Mouse (Mus musculus): ENCODE results near the gene Olfr127. TPM values are rescaled to one million over a fixed set of nuclear protein-coding genes. Genes with fewer than 3 reads are reported as not detected.

Olfr127 gene
- polyA plus RNA-seq (2012; rRNA removed): not detected in 2 replicates

GRCm38 (mm10) chr17:37900137-37900536 lies at the start of gene Olfr127:
Gene Olfr127, plus strand, starts transcription at chr17:37900437.

GRCm38 (mm10) chr17:37920248-37920647 lies 20.0 kb downstream of the Olfr127 start, which contains the start of gene Olfr128:
Gene Olfr128, plus strand, starts transcription at chr17:37920548.

GRCm38 (mm10) chr17:37952979-37953378 lies 52.7 kb downstream of the Olfr127 start, which contains the start of gene Olfr761:
Gene Olfr761, minus strand, starts transcription at chr17:37953079.

Other genes starting within 250 kb of the Olfr127 start
- not detected in 2 replicates for gene Olfr117, start 236.7 kb upstream of the Olfr127 start, polyA plus RNA-seq (2012; rRNA removed)
- gene Olfr118, start 233.4 kb upstream of the Olfr127 start, polyA plus RNA-seq (2012; rRNA removed): not detected in 2 replicates
- gene Olfr119, start 203.9 kb upstream of the Olfr127 start, polyA plus RNA-seq (2012; rRNA removed): not detected in 2 replicates
- not detected in 2 replicates for gene Olfr120, start 178.6 kb upstream of the Olfr127 start, polyA plus RNA-seq (2012; rRNA removed)
- gene Olfr121, start 151.6 kb upstream of the Olfr127 start, polyA plus RNA-seq (2012; rRNA removed): not detected in 2 replicates
- gene Olfr122, start 131.8 kb upstream of the Olfr127 start, polyA plus RNA-seq (2012; rRNA removed): not detected in 2 replicates
- not detected in 2 replicates for gene Olfr123, start 106.9 kb upstream of the Olfr127 start, polyA plus RNA-seq (2012; rRNA removed)
- not detected in 2 replicates for gene Olfr124, start 100.5 kb upstream of the Olfr127 start, polyA plus RNA-seq (2012; rRNA removed)
- gene Olfr125, start 67.5 kb upstream of the Olfr127 start, polyA plus RNA-seq (2012; rRNA removed): not detected in 2 replicates
- not detected in 2 replicates for gene Olfr126, start 53.0 kb upstream of the Olfr127 start, polyA plus RNA-seq (2012; rRNA removed)
- gene Olfr128, start 20.1 kb downstream of the Olfr127 start, polyA plus RNA-seq (2012; rRNA removed): not detected in 2 replicates
- not detected in 2 replicates for gene Olfr761, start 52.6 kb downstream of the Olfr127 start, polyA plus RNA-seq (2012; rRNA removed)
- not detected in 2 replicates for gene Olfr129, start 159.6 kb downstream of the Olfr127 start, polyA plus RNA-seq (2012; rRNA removed)
- not detected in 2 replicates for gene Olfr130, start 163.5 kb downstream of the Olfr127 start, polyA plus RNA-seq (2012; rRNA removed)
- gene Olfr131, start 188.3 kb downstream of the Olfr127 start, polyA plus RNA-seq (2012; rRNA removed): not detected in 2 replicates
- not detected in 2 replicates for gene Olfr132, start 234.1 kb downstream of the Olfr127 start, polyA plus RNA-seq (2012; rRNA removed)
- gene Olfr133, start 244.8 kb downstream of the Olfr127 start, polyA plus RNA-seq (2012; rRNA removed): not detected in 2 replicates

Data from liver, embryonic 18 days (tissue).